Mouse (Mus musculus): Measurements from ENCODE around the gene Slc44a5. TPM values are rescaled to one million over a fixed set of nuclear protein-coding genes. Genes with fewer than 3 reads are reported as not detected.
"Not testable (repeated sequence)": the region's sequence is repeated elsewhere in the genome, so short reads cannot be mapped to it uniquely, and the experiment has no call there.

The Slc44a5 gene
- total RNA-seq, 1 experiment from 2014 or later = not detected

DNA sequence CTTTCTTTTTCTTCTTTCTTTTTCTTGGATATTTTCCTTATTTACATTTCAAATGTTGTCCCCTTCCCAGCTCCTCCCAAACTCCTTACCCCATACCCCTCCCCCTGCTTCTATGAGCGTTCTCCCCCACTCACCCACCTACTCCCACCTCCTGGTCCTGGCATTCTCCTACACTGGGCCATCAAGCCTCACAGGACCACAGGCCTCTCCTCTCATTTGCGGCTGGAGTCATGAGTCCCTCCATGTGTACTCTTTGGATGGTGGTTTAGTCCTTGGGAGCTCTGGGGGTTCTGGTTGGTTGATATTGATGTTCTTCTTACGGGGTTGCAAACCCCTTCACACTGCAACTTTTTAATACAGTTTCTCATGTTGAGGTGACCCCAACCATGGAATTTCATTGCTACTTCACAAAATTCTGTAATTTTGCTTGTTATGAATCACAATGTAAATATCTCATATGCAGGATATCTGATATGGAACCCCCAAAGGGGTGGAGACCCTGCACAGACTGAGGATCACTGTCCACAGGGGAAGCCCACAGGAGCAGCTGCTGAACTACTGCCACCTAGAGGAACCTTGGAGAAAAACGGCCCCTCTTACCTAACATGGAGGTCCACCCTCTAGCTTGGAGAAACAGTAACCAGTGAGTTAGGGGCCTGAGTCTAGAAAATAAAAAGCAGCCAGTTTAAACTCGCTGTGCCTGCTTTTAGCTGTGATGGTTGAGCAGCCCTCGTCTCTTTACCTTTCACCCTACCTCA lies 11.4 kb upstream of the Slc44a5 start:
- no peak; the same call in 1 of the 2 replicates for ATAC-seq (ENCODE audit: extremely low read depth, insufficient number of reproducible peaks, low FRiP score, poor library complexity, severe bottlenecking)

GRCm38 (mm10) chr3:153967447-153967846 lies 5.8 kb upstream of the Slc44a5 start:
- no peak for ATAC-seq (ENCODE audit: extremely low read depth, insufficient number of reproducible peaks, low FRiP score, poor library complexity, severe bottlenecking)

DNA sequence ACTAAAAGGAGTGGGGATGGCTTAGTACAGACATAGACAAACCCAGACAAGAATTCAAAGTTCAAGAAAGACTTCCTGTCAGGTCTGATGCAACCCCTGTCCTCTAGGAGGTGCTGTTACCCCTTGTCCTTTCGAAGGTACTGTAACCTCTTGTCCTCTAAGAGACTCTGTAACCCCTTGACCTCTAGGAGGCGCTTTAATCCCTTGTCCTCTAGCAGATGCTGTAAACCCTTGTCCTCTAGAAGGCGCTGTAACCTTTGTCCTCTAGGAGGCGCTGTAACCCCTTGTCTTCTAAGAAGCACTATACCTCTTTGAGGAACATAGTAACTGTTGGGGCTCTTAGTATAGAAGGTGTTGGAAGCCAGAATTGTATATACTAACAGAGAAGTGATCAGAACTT lies 4.7 kb upstream of the Slc44a5 start:
- no peak for ATAC-seq (ENCODE audit: extremely low read depth, insufficient number of reproducible peaks, low FRiP score, poor library complexity, severe bottlenecking)

DNA sequence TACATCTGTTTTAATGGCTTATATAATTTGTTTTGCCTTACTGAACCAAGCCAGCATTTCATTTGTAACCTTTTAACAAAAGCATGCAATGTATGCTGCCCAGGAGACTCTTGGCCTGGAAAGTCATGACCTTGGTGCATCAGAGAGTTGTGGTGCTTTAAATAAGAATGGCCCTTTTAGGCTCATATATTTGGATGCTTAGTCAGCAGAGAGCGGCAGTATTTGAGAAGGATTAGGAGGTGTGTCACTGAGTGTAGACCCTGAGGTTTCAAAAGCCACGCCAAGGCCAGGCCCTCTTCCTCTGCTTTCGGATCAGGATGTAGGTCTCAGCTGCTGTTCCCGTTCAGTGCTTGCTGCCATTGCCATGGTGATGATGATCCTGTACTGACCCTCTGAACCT lies 3.8 kb upstream of the Slc44a5 start:
- no peak for ATAC-seq (ENCODE audit: extremely low read depth, insufficient number of reproducible peaks, low FRiP score, poor library complexity, severe bottlenecking)

GRCm38 (mm10) chr3:153973949-153974760 lies 919 bp downstream of the Slc44a5 start:
- no peak for ATAC-seq (ENCODE audit: extremely low read depth, insufficient number of reproducible peaks, low FRiP score, poor library complexity, severe bottlenecking)

- no peak for ATAC-seq (ENCODE audit: extremely low read depth, insufficient number of reproducible peaks, low FRiP score, poor library complexity, severe bottlenecking)
Measured at GRCm38 (mm10) chr3:153975060-153975459, 1.8 kb downstream of the Slc44a5 start.

GRCm38 (mm10) chr3:153975791-153976190 lies 2.6 kb downstream of the Slc44a5 start:
- no peak for ATAC-seq (ENCODE audit: extremely low read depth, insufficient number of reproducible peaks, low FRiP score, poor library complexity, severe bottlenecking)

DNA sequence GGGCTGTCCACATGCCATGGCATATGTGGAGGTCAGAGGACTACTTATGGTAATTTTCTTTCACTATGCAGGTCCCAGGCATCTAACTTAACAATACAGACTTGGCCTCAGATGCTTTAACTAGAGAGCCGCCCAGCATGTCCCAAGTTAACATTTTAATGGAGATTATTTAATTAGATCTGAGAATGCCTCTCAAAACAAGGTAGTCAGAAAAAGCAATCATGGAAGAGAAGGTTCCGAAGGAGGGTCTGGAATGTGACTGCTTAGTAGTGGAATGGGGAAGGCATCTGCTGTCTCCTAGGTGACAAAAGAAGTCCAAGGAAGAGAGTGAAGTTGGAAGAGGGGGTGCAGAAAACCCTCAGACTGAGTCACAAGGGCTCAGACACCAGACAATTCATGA lies 7.4 kb downstream of the Slc44a5 start:
- no peak for ATAC-seq (ENCODE audit: extremely low read depth, insufficient number of reproducible peaks, low FRiP score, poor library complexity, severe bottlenecking)

GRCm38 (mm10) chr3:153984428-153985340 lies 11.4 kb downstream of the Slc44a5 start:
- ATAC-seq (ENCODE audit: extremely low read depth, insufficient number of reproducible peaks, low FRiP score, poor library complexity, severe bottlenecking) = no peak

DNA sequence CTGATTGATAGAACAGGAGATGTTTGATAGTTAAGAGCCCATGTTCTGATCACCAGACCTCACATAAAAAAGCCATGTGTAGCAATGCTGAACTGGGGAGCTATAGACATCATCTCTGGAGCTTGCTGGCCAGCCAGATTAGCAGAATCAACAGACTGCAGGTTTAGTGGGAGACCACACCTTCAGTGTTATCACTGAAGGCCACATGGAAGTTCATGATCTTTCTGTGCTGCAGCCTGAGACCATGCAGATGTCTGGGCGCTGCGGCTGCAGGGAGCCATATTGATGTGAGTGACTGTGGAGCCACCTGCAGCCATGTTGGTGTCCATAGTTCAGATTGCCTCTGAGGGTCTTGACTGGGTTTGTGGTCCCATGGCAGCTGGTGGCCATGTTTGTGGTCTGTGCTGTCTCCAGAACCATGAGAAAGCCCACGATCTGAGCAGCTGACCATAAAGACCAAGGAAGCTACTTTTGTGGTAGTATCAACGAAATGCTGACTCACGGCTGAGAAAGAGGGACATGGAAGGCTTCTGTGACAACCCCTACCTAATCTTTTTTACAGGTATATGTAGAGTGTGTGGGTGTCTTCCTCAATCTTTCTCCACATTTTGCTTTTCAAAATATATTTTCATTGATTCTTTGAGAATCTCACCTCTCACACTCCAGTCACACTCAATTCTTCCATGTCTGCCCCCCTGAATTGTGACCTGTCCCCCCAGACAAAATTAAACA lies 26.7 kb downstream of the Slc44a5 start:
- no peak for ATAC-seq (ENCODE audit: extremely low read depth, insufficient number of reproducible peaks, low FRiP score, poor library complexity, severe bottlenecking)

DNA sequence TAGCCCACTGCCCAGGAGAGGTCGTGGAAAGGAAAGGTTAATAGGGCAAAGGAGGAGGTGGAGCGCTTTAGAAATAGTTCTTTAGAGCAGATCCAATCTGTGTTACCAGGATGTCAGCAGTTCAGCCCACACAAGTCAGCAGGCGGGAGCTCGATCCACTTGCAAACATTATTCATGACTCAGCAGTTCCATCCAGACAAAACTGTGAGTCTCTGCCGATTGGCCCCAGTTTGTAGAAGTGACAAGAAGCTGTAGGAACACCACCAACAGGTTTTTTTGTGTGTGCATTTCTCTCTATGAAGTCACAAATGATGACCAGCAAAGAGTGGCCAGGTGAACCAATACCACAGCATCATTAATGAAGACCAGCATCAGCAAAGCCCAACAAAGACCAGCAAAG lies 28.1 kb downstream of the Slc44a5 start:
- ATAC-seq (ENCODE audit: extremely low read depth, insufficient number of reproducible peaks, low FRiP score, poor library complexity, severe bottlenecking) = no peak

DNA sequence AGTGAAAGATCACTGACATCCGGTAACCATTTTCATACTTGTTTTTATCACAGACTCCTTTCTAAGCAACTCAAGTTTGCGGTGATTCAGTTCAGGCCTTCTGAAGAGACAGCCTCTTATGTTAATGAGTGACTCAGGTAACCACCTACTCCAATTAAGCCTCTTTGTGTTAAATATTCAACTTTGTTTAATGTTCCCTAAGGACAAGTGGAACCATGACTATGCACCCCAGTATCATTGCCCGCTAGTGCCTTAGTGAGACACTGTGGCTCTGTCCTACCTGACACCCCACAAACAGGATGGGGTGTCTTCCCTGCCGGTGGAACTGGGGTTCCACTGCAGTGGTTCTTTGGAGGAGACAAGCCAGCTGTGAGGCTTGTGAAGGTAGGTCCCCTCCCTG lies 73.6 kb downstream of the Slc44a5 start:
- ATAC-seq (ENCODE audit: extremely low read depth, insufficient number of reproducible peaks, low FRiP score, poor library complexity, severe bottlenecking) = no peak

DNA sequence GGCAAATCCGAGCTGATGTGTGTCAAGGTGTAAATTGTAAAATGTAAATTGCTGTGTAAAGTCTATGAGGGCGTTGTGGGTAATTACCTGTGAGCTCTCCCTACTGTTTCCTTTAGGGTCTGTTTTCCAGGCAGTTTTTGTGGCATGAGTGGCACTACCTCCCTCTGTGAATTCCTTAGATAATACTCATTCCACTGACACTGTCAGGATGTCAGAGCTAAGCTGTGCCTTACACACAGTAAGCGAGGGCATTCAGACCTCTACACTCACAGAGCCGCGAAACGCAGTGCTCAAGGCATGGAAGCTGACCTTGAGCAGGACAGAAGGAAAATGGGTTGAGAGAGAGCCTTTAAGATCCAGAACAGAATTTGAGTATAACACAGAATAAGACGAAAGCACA lies 80.1 kb downstream of the Slc44a5 start:
- no peak for ATAC-seq (ENCODE audit: extremely low read depth, insufficient number of reproducible peaks, low FRiP score, poor library complexity, severe bottlenecking)

DNA sequence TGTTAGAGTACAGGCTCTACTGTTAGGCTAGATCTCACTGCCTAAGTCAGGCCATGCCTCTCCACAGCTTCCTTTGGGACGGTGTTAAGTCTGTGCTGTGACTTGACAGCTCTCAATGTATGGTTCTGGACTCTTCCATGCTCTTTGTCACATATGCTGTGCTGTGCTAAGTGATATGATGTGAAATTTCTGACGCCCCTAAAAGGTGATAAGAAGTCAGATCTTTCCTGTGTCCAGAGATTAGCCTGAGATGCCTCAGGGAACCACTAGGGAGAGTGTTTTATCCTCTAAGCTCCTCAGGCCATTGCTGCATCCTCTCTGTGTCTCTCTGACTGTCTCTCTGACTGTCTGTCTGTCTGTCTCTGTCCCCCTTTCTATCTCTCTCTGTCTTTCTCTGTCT lies 84.2 kb downstream of the Slc44a5 start:
- no peak for ATAC-seq (ENCODE audit: extremely low read depth, insufficient number of reproducible peaks, low FRiP score, poor library complexity, severe bottlenecking)

GRCm38 (mm10) chr3:154058200-154058599 lies 85.0 kb downstream of the Slc44a5 start:
- ATAC-seq (ENCODE audit: extremely low read depth, insufficient number of reproducible peaks, low FRiP score, poor library complexity, severe bottlenecking) = no peak

GRCm38 (mm10) chr3:154071989-154072388 lies 98.8 kb downstream of the Slc44a5 start:
- not testable (repeated sequence) for ATAC-seq (ENCODE audit: extremely low read depth, insufficient number of reproducible peaks, low FRiP score, poor library complexity, severe bottlenecking)

DNA sequence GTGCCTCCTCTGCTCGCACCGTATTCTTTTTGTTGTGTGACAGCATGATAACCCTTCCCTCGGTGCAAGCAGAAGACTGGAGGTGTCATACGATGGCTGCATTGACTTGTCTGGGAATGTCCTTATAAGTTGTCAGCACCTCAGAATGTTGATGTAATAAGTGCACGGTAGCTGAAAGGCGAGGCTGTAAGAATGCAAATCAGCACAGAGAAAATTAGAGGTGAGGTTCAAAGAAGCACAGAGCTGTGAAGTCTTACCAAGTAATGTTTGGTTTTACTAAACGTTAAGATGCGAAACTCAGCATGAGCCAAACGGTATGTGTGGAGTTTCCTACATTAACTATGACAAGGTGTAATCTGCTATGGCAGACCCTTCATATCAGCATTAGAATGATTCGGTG lies 102.5 kb downstream of the Slc44a5 start:
- no peak for ATAC-seq (ENCODE audit: extremely low read depth, insufficient number of reproducible peaks, low FRiP score, poor library complexity, severe bottlenecking)

GRCm38 (mm10) chr3:154081687-154082086 lies 108.5 kb downstream of the Slc44a5 start:
- no peak for ATAC-seq (ENCODE audit: extremely low read depth, insufficient number of reproducible peaks, low FRiP score, poor library complexity, severe bottlenecking)

DNA sequence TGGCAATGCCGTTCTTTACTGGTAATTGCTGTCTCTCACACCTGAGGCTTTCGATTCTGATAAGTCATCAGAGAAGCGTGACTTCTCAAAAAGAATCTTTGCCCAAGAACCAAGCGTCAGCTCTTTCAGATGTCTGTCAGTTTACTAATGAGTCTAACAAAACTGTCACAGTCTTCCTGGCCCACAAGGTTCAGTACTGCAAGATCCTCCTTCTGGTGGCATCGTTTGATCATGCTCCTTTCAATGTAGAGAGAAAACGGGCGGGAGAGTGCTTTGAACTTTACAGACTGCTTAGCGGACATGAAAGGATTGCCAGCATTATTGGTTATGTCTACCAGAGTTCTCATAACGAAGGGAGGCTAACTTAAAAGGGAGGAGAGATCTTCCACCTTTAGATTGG lies 109.0 kb downstream of the Slc44a5 start:
- no peak for ATAC-seq (ENCODE audit: extremely low read depth, insufficient number of reproducible peaks, low FRiP score, poor library complexity, severe bottlenecking)
